Mouse (Mus musculus) spleen, adult 2 months (tissue): ENCODE measurements around the gene Lhx2. TPM values are rescaled to one million over a fixed set of nuclear protein-coding genes. Genes with fewer than 3 reads are reported as not detected.

ENCODE experiments used
- DNase-seq, 2 experiments: peaks; one replicate each; pipeline versions ENCODE4 v3.0.0 to v3.0.0-alpha.2; 2012 to 2021; ENCODE audit warnings: low spot score in 2 of 2, low read depth in 1 of 2
- H3K27ac ChIP-seq: fragments of 200-500 bp; 2 replicates; pipeline ENCODE4 v1.5.1; 2012; ENCODE audit warnings: low read length, inconsistent platforms; ENCODE audit not compliant: insufficient read depth
- H3K27me3 ChIP-seq: fragments of 200-500 bp; 2 replicates; pipeline ENCODE4 v1.6.1; 2012; ENCODE audit warnings: mild to moderate bottlenecking, moderate library complexity, low read length, inconsistent platforms; ENCODE audit not compliant: control insufficient read depth, insufficient read depth
- H3K36me3 ChIP-seq: fragments of 200-500 bp; 2 replicates; pipeline ENCODE4 v1.6.1; 2012; ENCODE audit warnings: mild to moderate bottlenecking, low read length, inconsistent platforms; ENCODE audit not compliant: control insufficient read depth, insufficient read depth
- H3K4me1 ChIP-seq: fragments of 200-500 bp; 2 replicates; pipeline ENCODE4 v1.6.1; 2011; ENCODE audit warnings: inconsistent platforms; ENCODE audit not compliant: control insufficient read depth, insufficient read depth, insufficient read length
- H3K4me3 ChIP-seq: fragments of 200-500 bp; 2 replicates; pipeline ENCODE4 v1.5.1; 2011; ENCODE audit warnings: mild to moderate bottlenecking, inconsistent platforms; ENCODE audit not compliant: insufficient read depth, insufficient read length; ENCODE audit errors: extremely low read depth
- CTCF ChIP-seq: fragments of 200-500 bp; IDR thresholded peaks from 2 replicates; pipeline ENCODE4 v1.5.1; 2011; ENCODE audit warnings: mild to moderate bottlenecking, inconsistent platforms; ENCODE audit not compliant: insufficient read depth, insufficient read length, insufficient replicate concordance; ENCODE audit errors: extremely low read depth
- POLR2A ChIP-seq: fragments of 200-500 bp; IDR thresholded peaks from 2 replicates; pipeline ENCODE4 v1.6.1; 2011; ENCODE audit warnings: low read depth, low read length, inconsistent platforms
- WGBS: fragments of 180-500 bp; shearing (Covaris S2); methylation state at CpG from one replicate; pipeline ENCODE4 v1.1.7; 2018; 5-methylcytosine and 5-hydroxymethylcytosine counted together
- polyA plus RNA-seq: library from polyadenylated mRNA; depleted of rRNA; stranded (reverse); fragments of >200 nt; gene quantifications from 2 replicates; pipeline ENCODE4 v1.2.3, GENCODE M21; 2012

Gene Lhx2
- polyA plus RNA-seq, 1 experiment = 0.30 TPM

DNA sequence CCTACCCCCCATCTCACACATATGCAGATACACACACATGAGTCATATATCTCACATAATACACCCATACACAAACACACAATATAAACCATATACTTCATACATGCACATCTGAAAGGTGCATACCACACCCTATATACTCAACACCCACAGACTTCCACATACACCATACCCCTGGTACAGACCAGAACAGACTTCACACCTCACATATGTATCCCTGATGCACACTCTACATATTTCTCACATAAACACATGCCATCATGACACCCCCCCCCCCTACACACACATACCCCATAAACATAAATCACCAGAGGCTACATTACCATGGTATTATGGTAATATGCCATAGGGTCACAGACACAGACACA, 56.8 kb downstream of the Lhx2 start:
- H3K27ac ChIP-seq = no peak overlapping the region
- TF ChIP-seq POLR2A = no peak
- TF ChIP-seq CTCF = no peak
- no peak overlapping the region for H3K4me3 ChIP-seq
- no peaks in the 10 kb centered on the region for H3K27me3 ChIP-seq
- no peaks in the 10 kb centered on the region for H3K36me3 ChIP-seq
- no peak for DNase-seq
- H3K4me1 ChIP-seq = no peaks in the 10 kb centered on the region

DNA sequence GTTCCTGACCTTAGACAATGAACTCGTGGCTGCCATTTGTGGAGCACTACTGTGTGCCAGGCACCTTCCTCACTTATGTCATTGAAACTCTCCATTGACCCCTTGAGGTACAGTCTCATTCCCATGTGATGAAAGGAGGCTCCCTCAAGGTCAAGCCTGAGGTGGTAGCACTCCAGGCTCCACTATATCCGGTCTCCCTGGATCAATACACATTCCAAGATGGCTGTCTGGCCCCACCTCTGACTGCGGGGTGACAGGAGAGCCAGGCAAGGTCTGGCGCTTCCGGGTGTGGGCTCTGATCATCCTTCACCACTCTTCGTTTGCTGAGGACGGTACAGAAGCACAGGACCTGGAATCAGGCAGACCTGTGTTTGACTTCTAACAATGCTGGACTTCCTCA, 58.2 kb downstream of the Lhx2 start:
- no peak overlapping the region for H3K4me3 ChIP-seq
- no peaks in the 10 kb centered on the region for H3K36me3 ChIP-seq
- H3K4me1 ChIP-seq = no peaks in the 10 kb centered on the region
- no peaks in the 10 kb centered on the region for H3K27me3 ChIP-seq
- DNase-seq = no peak
- H3K27ac ChIP-seq = no peak overlapping the region
- WGBS = 81% methylated on average over 7 of the region's 7 CpGs
- TF ChIP-seq CTCF (no peak), POLR2A (no peak)

DNA sequence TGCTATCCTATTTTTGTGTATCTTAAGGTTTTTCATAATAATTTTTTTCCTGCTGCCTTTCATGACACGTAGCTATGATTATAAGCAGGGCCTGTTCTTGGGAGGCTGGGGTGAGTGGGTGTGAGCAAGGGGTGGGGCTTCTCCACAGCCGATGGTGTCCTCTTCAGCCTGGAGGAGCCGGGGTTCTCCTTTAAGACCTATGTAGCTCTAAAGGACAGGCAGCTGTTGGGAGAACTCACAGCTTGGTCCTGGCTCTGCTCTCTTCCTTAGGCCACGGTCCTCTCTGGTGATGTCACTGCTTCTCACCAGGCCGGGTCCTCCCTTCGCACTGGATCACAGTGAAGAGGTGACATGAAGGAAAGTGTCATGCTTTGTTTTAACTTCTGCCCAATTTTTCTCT, 58.8 kb downstream of the Lhx2 start:
- Histone ChIP-seq H3K27me3 (no peaks in the 10 kb centered on the region), H3K27ac (no peak overlapping the region), H3K36me3 (no peaks in the 10 kb centered on the region), H3K4me3 (no peak overlapping the region), H3K4me1 (no peaks in the 10 kb centered on the region)
- no peak for DNase-seq
- WGBS = 67% methylated on average over 6 of the region's 6 CpGs
- no peak for TF ChIP-seq POLR2A
- TF ChIP-seq CTCF = no peak

DNA sequence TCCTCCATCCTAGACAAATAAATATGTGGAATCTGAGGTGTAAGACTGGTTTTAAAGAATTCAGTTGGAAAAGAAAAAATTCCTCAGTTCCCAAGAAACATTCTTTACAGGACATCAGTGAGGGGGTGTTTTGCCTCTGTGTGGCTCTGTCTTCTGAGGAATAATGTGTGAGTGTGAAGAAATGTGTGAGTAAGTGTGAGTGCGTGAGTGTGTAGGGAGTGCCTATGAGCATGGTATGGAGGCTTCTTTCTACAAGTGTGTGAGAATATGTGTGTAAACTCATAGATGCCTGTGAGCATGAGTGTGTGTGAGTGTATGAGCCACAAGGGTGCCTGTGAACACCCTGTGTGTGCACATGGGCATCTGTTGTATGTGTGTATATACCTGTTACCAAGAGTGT, 63.5 kb downstream of the Lhx2 start:
- no peak overlapping the region for H3K4me3 ChIP-seq

DNA sequence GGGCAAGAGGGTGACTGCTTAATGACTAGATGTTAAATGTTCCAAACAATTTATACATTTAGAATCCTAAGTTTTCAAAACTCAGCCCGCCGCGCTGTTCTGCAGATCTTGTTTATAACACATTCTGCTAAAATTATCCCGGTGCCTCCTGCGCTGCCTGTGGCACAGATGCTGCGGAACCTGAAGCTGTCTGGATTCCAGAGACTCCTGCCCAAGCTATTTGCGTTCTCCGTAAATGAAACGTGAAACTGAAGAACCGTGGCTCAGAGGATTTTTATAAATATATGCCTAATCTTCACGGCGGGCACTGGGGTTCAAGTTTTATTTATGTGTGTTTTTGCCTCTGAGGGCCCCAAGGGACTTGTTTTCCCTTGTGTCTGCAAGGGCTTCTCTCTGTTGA, 64.2 kb downstream of the Lhx2 start:
- DNase-seq = no peak
- Histone ChIP-seq H3K27me3 (no peaks in the 10 kb centered on the region), H3K36me3 (no peaks in the 10 kb centered on the region), H3K27ac (no peak overlapping the region), H3K4me3 (no peak overlapping the region), H3K4me1 (no peaks in the 10 kb centered on the region)
- 85% methylated on average over 12 of the region's 12 CpGs for WGBS
- no peak for TF ChIP-seq CTCF
- no peak for TF ChIP-seq POLR2A

More for the DNA sequence above, 63.5 kb downstream of the Lhx2 start:
- TF ChIP-seq CTCF = no peak
- DNase-seq = no peak
- H3K36me3 ChIP-seq = no peaks in the 10 kb centered on the region
- no peak overlapping the region for H3K27ac ChIP-seq
- no peaks in the 10 kb centered on the region for H3K4me1 ChIP-seq
- 87% methylated on average over 1 of the region's 1 CpGs for WGBS
- H3K27me3 ChIP-seq = no peaks in the 10 kb centered on the region

DNA sequence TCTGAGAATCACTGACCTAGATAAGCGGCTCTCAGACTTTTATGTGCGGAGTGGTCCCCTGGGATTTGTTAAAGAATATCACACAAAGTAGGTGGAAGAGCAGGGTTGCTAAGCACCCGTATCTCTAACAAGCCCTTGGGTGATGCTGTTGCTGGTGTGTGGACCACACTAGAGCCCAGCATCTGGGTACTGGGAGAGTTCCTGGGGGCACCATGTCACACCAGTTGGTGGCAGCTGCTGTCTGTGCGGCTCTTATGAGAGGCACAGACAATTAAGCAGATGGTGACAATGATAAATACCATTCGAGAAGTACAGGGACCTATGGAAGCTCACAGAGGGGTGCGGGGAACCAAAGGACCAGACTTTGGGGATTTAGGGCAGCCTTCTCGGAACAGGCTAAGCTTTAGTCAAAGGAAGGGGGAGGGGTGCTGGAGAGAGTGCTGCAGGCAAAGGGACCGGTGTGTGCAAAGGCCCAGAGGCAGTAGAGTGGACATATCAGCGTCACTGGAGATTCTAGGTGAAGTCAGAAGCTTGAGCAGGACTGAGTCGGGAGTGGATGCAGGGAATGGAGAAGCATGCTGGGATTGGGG, 65.0 kb downstream of the Lhx2 start:
- H3K4me3 ChIP-seq = no peak overlapping the region
- DNase-seq = no peak
- TF ChIP-seq CTCF = no peak
- TF ChIP-seq POLR2A = no peak
- H3K27ac ChIP-seq = no peak overlapping the region
- no peaks in the 10 kb centered on the region for H3K27me3 ChIP-seq
- no peaks in the 10 kb centered on the region for H3K4me1 ChIP-seq
- no peaks in the 10 kb centered on the region for H3K36me3 ChIP-seq
- 77% methylated on average over 10 of the region's 10 CpGs for WGBS

DNA sequence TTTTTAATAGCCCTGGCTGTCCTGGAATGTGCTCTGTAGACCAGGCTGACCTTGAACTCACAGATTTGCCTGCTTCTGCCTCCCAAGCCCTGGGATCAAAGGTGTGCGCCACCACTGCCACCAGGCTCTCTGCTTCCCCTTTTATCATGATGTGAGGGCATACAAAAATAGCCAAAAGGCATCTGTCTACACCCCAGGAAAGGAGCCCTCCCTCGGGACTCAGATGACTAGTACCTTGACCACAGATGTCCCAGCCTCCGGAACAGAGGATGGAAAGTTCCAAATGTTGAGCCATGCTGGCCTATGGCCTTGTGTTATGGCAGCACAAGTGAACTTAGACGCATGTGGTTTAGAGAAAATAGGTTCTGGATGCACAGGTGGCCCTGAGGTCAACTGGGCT, 66.3 kb downstream of the Lhx2 start:
- no peaks in the 10 kb centered on the region for H3K36me3 ChIP-seq
- WGBS = 69% methylated on average over 4 of the region's 4 CpGs
- no peak for DNase-seq
- no peaks in the 10 kb centered on the region for H3K27me3 ChIP-seq
- TF ChIP-seq CTCF = no peak
- TF ChIP-seq POLR2A = no peak
- H3K27ac ChIP-seq = no peak overlapping the region
- no peaks in the 10 kb centered on the region for H3K4me1 ChIP-seq
- H3K4me3 ChIP-seq = no peak overlapping the region
